Mouse (Mus musculus): ENCODE measurements around the gene Fnip2.
A peak's percentile ranks its signal among the peaks of the same experiment; 100 is the strongest.

The Fnip2 gene

DNA sequence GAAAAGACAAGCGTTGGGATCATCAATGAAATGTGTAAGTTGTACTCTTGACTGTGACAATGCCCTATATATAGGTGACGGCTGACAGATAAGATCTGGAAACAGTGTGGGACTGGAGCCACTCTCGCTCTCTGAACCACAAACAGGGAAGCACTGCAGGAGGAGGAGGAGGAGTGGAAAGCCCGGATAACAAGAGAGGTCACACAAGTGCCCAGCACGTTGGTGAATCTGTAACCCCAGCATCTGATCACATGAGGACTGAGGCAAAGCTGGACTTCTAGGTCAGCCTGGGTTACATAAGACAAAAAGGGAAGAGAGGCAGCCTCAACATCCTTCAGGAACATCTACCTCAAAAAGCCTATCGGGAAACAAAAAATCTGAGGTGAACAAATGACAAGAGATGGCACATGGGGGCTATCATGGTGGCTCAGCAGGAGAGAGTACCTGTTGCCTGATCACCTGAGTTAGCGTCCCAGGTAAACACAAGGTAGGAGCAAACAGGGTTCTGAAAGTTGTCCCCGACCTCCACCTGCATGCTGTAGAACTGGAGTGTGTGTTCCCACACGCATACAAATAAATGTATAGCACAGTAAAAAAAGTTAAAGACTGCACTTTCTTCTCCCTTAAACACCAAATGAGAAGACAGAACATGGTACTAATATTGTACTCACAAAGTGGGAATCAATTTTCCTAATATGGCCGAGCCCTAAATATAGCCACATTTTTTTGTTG, 2.6 kb downstream of the Fnip2 start:
- no peak for DNase-seq (ENCODE audit: low spot score in 2 of 2)

DNA sequence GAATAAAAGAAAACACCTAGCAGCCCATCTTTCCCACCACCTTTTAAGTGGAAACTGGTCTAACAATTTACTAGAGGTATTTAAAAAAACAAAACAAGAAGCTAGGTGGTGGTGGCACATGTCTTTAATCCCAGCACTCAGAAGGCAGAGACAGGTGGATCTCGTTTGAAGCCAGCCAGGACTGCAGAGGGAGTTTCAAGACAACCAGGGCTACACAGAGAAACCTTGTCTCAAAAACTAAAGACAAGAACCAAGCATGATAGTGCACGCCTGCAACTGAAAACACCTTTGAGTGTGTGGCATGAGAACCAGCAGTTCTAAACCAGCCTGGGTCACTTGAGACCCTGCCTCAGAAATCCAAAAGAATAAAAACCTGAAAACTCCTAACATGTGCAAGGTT, 4.1 kb downstream of the Fnip2 start:
- DNase-seq (ENCODE audit: low spot score in 2 of 2), result no peak

DNA sequence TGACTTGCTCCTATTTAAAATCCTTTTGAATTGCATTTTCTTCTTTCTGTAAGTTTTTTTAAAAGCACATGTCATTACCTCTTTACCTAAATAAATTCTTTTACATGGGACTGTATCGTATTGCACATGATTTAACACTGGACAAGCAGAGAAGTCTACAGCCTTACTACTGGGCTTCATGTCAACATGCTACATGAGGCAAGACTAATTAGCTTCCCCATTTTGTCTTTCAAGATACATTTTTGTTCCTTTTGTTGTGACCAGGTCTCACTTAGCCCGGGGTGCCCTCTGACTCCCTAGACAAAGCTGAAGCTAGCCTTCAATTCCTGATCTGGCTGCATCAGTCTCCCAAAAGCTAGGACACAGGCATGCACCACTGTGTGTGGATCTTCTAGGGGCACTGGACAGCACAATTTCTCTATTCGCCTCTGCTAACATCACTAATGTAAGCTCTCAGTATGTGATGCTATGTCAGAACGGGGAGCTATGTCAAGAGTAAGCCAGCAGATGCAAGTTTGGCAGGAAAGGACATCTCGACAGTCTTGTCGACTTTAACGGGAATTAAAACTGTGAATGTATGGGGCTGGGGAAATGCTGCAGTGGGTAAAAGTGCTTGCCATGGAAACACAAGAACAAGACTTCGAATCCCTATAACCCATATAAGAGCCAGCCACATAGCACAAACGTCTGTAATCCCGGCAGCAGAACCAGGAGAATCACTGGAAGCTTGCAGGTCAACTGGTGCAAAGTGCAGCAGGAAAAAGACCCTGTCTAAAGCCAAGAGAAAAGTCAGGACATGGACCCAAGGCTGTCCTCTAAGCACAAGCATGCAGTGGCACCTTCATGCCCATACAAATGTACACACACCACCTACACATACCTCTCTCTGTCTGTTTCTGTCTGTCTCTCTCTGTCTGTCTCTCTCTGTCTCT, 5.5 kb downstream of the Fnip2 start:
- DNase-seq (ENCODE audit: low spot score in 2 of 2), result no peak

DNA sequence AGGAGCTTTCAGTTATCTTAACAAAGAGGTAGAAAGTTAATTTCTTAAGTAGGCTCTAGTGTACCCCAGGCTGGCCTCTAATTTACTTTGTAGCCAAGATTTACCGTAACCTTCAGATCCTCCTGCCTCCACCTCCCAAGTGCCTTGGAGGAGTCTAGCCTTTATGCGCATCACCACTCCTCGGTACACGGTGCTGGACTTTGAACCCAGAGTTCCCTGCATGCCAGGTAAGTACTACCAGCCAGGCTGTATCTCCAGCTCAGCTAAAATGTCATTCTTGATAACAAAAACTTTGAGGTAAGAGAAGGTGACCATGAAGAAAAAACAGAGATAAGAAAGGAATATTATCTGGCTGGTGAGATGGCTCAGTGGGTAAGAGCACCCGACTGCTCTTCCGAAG, 7.0 kb downstream of the Fnip2 start:
- no peak for DNase-seq (ENCODE audit: low spot score in 2 of 2)

DNA sequence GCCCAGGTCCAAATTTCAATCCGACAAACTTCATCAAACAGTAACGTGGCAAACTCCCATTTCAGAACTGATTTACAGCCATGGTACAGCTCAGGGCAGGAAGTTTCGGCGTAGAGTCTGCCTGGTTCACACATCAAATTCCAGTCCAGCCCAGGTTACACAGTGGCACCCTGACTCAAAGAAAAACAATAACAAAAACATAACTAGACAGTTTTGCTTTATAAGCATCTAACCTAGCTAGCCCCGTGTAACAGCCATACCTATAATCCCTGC, 7.9 kb downstream of the Fnip2 start:
- no peak for DNase-seq (ENCODE audit: low spot score in 2 of 2)

DNA sequence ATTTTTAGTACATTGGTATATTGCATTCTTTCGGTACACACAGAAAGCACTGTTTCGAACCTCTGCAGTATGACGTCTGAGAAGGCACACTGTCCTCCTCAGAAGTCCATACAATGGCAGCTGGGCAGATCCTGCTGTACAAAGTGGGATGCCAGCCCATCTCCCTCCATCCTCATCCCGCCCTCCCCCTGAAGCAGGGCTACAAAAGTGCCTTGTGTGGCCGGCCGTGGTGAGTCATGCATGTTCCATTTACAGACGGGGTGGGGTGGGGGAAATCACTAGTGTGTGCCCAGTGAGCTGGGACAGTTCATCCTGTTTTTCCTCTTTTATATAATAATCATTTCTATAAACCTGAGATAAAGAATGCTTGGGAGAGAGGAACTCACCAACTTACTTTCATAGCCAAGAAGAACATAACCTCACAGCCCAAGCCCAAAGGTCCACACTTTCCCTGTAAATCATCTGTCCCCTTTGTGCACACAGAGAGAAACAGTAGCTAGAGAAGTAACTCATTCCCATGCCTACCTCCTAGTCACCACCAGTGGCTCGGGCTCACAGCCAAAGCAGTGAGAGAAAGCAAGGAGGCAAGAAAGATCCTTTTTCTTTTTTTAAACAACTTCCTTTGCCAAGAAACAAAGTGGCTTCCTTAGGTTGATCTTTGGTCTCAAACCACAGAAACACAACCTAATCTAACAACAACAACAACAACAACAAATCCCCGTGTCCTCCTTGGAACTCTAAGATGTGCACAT, 8.4 kb downstream of the Fnip2 start:
- DNase-seq (ENCODE audit: low spot score in 2 of 2), result no peak

DNA sequence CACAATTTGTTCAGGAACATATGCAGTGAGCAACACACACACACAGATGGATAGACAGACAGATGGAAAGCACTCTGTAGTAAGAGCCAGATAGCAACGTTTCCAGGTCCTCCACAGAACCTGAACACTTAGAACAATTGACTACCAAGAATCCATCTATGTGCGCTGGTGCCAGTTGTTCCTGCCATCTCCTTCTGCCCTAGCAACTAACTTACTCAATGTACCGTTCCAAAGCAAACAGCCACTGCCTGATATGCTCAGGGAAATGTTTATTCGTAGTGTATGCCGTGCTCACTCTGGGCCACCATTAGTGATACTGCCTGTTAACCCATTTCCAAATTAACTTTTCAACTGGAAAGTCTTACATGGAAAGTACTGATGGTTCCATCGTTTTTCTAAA, 12.5 kb downstream of the Fnip2 start:
- no peak for DNase-seq (ENCODE audit: low spot score in 2 of 2)

DNA sequence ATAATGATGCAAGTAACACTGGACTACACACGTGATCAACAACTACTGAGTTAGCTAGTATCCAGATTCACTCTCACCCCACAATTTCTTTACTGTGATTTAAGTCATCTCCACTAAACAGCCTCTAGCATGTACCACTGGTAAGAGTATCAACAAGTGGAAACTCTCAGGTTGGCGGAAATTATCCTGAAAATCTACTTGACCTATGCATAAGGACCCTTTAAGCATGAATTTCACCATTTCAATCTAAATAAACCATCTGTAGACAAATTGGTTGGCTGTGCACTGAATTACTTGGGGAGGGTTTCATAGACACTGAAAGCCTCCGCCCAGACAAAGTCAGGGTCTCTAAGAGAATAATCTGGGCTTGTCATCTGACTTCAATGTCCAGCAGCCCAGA, 13.8 kb downstream of the Fnip2 start:
- no peak for DNase-seq (ENCODE audit: low spot score in 2 of 2)

DNA sequence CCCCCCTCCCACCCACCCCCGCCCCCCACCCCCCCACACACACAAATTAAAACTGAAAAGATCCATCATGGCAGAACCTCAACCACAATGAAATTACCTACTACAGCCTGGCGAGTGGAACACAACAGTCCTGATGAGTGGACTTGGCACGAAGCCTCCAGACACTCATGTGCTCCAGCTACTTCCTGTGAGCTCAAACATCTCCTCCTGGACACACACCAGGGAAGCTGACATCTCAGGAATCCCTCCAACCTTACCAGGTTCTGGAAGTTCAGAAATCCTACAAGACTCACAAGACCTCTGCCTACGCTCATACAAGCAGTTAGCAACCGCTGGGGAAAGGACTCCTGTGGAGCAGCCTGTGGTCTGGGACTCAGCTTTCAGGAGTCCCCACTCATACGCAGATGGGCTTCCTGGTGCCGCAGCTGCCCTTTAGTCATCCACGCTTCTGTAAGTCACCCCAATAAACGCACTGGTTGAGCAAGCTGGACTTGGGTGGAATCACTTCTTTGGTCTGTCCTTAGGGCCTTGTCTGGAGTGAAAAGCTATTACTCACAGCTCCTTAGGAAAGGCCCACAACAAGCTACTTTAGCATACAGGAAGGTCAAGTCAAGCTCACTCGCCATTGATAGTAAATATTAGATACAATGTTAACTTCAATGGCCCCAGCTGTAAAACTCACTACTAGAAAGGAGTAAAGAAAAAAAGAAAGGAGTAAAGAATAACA, 15.6 kb downstream of the Fnip2 start:
- no peak for DNase-seq (ENCODE audit: low spot score in 2 of 2)

DNA sequence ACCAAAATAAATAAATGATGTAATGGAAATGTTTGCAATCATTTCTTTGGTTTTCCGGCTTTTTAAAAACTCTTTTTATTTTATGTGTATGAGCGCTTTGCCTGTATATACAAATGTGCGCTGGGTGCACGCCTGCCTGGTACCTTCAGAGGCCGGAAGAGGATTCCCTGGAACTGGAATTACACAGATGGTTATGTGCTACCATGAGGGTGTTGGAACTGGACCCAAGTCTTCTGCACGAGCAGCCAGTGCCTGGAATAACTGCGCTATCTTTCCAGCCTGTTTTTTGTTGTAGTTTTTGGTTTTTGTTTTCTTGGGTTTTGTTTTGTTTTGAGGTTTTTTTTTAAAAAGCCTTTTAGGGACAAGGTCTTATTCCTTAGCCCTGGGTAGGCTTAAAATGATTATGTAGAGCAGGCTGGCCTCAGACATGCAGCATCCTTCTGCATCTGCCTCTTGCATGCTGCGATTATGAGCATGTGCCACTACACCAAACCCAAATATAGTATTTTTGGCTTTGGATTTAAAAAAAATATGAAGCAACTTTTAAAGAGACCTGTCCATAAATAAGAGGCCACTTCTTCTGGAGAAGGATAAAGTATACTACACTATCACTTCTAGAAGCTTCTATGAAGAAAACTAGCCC, 17.7 kb downstream of the Fnip2 start:
- no peak for DNase-seq (ENCODE audit: low spot score in 2 of 2)

DNA sequence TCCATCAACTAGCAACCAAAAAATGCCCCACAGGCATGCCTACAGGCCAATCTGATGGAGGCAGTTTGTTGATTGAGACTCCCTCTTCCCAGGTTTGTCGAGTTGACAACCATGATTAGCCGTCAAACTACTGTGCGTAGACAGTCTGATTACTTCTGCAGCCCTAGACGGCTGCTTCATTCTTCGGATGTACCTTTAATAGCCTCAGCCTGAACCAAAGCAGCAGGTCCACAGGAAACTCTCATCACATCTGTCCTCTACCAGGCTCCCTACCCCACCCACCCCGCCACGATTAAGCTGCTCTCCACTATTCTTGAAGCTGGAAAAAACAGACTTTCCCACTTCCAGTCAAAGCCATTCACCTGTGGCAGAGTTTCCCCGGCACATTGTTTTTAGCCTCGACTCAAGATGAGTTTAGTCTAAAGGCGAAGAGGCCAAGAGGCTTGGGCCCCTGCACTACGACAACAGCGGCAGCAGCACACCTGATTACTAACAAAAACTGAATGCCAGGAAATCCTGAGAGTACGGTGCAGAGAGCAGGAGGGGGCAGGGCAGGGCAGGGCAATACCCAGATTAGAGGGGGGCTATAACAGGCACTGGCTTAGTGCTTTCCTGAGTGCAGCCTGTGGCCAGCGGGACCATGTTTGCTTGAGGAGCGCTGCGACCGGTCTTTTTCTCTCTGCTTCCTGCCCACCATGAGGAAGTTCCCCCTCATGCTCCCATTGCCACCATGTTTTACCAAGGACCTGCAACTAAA, 18.7 kb downstream of the Fnip2 start:
- DNase-seq (ENCODE audit: low spot score in 2 of 2), result no peak

DNA sequence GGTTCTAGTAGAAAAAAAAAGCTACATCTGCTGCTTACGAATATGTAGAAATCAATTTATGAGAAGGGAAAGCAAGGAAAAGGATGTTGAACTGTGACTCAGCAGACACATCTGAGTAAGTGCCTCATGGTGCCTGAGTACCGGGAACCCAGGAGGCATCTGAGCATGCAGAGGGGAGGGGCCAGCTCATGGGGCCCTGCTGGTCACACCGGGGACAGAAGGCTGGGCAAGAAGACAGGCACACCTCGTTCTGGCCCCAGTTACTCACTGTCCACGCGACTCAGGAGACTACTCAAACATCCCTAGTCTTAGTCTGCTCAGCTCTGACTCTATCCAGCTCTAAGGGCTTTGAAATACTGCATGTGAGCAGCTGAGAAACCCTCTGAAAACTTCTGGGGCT, 25.0 kb downstream of the Fnip2 start:
- DNase-seq (ENCODE audit: low spot score in 2 of 2), result no peak

DNA sequence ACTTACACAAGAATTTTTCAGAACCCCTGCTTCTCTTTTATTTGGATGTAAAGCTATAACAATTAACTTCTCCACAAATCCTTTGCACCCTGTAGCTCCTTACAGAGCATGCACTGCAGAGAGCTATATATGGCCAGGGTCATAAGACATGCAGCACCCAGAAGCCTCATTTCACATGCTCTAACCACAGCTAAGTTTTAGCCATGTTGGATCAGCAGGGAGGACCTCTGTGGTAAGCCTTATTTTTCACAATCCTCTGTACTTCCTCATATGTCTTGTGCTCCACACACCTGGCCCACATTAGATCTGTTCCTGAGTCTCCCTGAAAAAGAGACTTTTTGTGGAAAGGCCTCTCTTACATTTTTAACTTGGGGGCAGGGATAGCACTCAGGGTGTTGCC, 27.9 kb downstream of the Fnip2 start:
- DNase-seq (ENCODE audit: low spot score in 2 of 2), result no peak

DNA sequence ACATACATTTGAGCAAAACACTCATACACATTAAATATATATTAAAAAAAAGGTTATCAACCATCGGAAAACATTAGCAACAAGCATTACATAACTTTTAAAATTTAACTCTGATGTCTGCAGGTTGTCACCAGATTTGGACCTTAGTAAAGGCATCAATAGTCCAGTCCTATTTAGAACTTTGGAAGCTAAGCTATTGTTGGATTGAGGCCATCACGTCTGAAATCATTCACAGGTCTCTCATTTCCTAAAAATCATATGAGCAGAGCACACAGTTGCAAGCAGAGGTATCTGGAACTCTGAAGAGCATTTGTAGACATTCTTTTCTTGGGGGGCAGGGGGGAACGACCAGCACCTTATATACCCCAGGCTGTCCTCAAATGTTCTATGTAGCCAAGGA, 28.5 kb downstream of the Fnip2 start:
- no peak for DNase-seq (ENCODE audit: low spot score in 2 of 2)

DNA sequence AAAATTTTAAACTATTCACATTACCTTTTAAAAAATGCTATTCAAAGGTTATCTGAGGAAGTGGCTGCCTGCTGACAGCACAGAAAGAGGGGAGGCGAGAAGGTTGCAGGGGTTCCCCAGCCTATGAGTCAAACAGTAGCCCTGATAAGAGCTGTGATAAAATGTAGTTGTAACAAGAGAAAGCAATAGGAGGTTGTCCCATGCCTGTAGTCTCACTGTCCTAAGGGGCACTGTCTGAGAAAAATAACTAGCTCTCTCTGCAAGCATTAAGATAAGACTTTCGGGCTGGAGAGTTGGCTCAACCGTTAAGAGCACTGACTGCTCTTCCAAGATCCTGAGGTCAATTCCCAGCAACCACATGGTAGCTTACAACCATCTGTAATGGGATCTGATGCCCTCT, 29.3 kb downstream of the Fnip2 start:
- no peak for DNase-seq (ENCODE audit: low spot score in 2 of 2)

DNA sequence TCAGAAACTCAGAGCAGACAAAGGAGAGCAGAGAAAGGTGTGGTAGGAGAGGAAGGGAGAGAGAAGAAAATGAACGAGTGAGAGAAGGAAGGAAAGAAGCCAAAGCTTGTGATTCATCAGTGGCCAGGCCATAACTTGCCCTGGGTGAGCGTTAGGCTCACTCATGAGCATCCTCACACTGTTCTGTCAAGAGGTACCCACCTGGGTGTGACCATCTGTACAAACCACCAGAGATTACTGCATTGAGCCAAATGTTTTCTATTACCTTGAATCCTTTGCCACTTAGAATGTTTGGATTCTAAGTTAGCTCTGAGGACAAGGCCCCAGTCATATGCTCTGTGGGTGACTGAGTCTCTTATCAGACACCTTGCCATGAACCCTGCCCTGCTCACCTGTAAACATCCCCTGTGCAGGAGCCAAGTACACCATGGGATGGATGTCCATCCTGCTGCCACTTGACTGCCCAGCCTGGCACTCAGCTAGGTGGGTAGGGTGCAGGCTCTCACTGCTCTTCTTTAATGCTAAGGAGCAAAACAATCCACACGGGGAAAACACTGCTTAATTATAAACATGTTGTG, 29.9 kb downstream of the Fnip2 start:
- no peak for DNase-seq (ENCODE audit: low spot score in 2 of 2)

DNA sequence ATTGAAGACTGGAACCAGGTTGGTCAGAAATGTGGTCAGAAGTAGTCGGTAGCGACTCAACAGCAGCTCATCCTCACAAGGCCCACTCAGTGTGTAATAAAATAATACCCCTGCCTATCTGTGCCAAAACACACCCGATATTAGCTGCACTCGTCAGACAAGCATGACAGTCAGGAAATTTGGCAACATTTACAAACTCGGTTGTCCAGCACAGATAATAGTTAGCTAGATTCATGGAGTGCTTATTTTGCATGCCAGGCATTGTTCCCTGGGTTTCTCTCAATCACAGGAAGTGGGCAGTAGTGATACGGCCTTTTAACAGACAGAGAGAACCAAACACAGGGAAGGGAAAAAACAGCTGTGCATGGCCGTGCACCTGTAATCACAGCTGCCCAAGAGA, 30.6 kb downstream of the Fnip2 start:
- no peak for DNase-seq (ENCODE audit: low spot score in 2 of 2)

DNA sequence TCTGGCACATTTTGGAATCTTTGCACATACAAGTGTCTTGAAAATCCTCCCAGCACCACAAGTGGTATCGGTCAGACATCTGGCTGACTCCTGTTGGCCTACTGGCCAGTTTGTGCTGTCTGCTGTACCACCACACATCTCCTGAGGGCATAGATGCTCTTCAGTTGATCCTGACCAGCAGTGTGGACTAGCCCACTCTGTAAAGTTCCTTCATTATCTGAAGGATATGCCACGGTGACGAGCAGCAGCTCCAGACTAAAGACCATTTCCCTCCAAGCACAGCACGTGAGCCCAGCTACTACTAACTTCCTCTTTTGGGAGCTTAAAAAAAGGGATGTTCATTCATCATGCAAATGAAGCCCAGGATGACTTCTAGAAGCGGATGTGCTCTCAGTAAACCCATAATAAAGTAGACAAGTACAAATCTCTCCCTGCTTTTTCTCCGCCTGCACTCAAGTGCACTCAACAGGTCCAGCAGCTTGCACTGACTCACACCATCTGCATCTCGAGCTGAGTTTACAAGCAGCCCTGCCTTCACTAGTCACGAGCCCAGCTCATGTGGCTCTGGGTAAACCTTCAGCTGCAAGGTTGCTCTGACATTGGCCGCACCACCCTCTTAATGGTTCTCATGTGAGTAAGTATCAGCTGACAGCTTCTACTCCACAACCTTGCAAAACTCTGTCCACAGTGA, 35.9 kb downstream of the Fnip2 start:
- peak in 1 of 2 experiments; percentile 10 for DNase-seq (ENCODE audit: low spot score in 2 of 2)

DNA sequence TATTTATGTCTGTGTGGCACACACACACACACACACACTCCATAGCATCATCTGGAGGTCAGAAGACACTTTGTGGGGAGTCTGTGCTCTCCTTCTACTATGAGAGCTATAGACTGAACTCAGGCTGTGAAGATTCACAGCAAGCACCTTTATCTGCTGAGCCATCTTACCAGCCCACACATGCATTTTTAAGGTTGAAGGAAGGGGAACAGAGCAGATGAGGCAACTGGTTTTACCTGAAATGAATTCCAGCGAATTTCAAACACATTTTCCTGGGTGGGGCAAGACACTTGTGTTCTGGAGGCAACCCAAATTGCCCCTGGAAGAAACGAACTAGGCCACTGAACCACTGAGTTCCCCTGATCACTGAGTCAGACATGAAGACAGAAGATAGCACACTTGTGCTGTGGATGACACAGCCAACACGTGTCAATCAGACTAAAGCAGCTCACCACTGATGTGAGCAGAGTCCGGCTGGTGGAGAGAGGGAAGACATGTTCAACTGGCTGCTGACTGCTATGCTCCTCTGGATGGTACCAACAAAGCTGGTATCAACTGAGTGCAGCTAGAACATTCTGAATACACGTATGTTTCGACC, 38.0 kb downstream of the Fnip2 start:
- no peak for DNase-seq (ENCODE audit: low spot score in 2 of 2)

All from spleen, postnatal 14 days (tissue).